Mouse (Mus musculus) heart, adult 2 months (tissue): ENCODE measurements around the gene Pam16.

Experiments
- CTCF ChIP-seq: fragments of 200-600 bp; IDR thresholded peaks from 2 replicates; pipeline ENCODE4 v1.8.1; 2022; ENCODE audit warnings: antibody characterized with exemption, mild to moderate bottlenecking, moderate library complexity
- EP300 ChIP-seq: fragments of 200-500 bp; IDR thresholded peaks from 2 replicates; pipeline ENCODE4 v1.6.1; 2011; ENCODE audit warnings: low read depth, low read length, control low read depth; ENCODE audit not compliant: insufficient read depth
- POLR2A ChIP-seq: fragments of 200-500 bp; IDR thresholded peaks from 2 replicates; pipeline ENCODE4 v1.6.1; 2011; ENCODE audit warnings: mild to moderate bottlenecking, low read depth, low read length, control low read depth; ENCODE audit not compliant: insufficient read depth

- TF ChIP-seq POLR2A: no peak
- TF ChIP-seq CTCF: no peak
- TF ChIP-seq EP300: no peak
Measured at GRCm38 (mm10) chr16:4600701-4601310, 24.0 kb downstream of the Pam16 start.
